Mouse (Mus musculus): Measurements from ENCODE around the gene Plac1. TPM values are rescaled to one million over a fixed set of nuclear protein-coding genes. Genes with fewer than 3 reads are reported as not detected.

The Plac1 gene
- not detected for polyA plus RNA-seq (2014; fragmentation: Illumina TruSeq; extraction: RNeasy Lipid Tissue Mini Kit (QIAGEN cat#74804); ENCODE audit: low read depth, low replicate concordance)

DNA sequence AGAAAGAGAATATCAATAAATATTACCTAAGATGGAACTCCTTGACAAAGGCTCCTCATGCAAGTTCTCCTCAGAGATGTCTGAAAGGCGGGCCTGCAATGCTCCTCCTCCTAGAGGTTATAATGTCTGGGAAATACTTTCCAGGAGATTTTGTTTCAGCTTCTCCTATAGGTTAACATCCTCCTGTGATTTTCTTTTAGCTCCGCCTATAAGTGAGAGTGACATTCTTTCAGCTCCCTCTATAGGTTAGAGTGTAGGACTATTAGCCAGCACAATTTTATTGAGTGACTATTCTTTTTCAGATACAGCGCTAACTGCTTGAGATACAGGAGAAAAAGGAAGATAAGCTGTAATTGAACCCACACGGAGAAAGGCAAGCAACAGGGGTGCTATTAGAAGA lies at the start of gene Plac1:
Gene Plac1, minus strand, starts transcription at position 101 of the 400 bp plus-strand sequence.

DNA sequence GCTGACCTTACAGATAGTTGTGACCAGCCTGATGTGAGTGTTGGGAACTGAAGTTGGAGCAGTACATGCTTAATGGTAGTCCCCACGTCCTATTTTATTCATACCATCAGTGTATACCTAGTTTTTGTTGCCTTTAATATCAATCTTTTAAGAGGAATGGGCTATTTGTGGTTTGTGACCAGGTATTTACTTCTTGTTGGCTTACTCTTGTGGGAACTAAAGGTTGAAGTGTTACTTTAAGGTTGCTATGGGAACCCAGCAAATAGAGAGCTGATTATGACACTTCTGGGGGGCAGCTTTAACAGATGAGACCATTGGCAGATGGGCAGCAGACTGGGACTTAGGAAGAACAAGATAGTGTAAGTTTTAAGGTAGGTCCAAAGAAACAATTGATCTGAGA lies 33.2 kb upstream of the Plac1 start, which contains the start of gene Fam122c:
Gene Fam122c, plus strand, starts transcription at position 301 of the 400 bp plus-strand sequence.

DNA sequence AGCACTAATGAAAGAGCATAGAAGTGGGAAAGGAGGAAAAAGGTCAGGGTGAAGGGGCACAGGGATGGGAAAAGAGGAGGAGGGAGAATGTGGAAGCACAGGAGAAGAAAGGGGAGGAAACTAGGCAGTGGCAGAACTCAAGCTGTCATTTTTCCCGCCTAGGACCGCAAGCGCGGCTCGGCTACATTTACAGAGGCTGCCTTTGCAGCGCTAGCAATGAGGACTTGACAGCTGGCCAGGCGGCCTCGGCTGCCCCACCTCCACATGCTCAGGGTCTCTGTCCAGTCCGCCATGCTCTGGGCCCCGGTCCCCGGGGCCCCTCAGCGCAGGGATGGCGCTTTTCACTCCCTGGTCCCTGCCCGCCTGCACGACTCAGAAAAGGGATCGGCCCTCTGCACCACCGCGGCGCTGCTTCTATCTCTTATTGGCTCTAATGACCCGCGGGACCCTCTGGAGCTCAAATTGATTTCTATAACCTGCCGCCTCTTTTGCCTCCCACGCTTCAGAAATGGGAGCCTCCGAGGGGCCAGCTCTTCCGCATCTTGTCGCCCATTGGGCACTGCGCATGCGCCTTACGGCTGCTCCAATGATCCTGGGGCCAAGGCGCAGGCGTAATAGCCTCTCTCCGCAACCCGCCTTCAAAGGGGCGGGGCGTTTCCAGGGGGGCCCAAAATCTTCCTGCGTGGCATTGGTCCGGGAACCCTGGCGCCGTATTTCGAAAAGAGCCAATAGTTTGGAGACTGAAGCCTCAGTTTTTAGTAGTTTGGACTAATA lies 29.6 kb upstream of the Plac1 start, which contains the start of gene Fam122b:
Gene Fam122b, minus strand, starts transcription at position 517 of the 774 bp plus-strand sequence.

Other genes with a start within 250 kb of the Plac1 start
- 25.7 TPM for gene Fam122b, start 29.7 kb upstream of the Plac1 start, polyA plus RNA-seq (2014; fragmentation: Illumina TruSeq; extraction: RNeasy Lipid Tissue Mini Kit (QIAGEN cat#74804); ENCODE audit: low read depth, low replicate concordance)
- gene Fam122c, start 33.3 kb upstream of the Plac1 start, polyA plus RNA-seq (2014; fragmentation: Illumina TruSeq; extraction: RNeasy Lipid Tissue Mini Kit (QIAGEN cat#74804); ENCODE audit: low read depth, low replicate concordance) = not detected
- 94.4 TPM for gene Mospd1, start 130.4 kb upstream of the Plac1 start, polyA plus RNA-seq (2014; fragmentation: Illumina TruSeq; extraction: RNeasy Lipid Tissue Mini Kit (QIAGEN cat#74804); ENCODE audit: low read depth, low replicate concordance)
- not detected for gene Etd, start 194.8 kb upstream of the Plac1 start, polyA plus RNA-seq (2014; fragmentation: Illumina TruSeq; extraction: RNeasy Lipid Tissue Mini Kit (QIAGEN cat#74804); ENCODE audit: low read depth, low replicate concordance)